Mouse (Mus musculus) erythroblast, embryonic 14.5 days (primary cell): ENCODE measurements around the gene Cd93.

Experiments used
- GATA1 ChIP-seq: IDR thresholded peaks from 2 replicates; pipeline ENCODE4 v1.6.1; 2012; ENCODE audit warnings: low read length, inconsistent platforms, mixed read lengths
- TAL1 ChIP-seq: IDR thresholded peaks from 3 replicates; pipeline ENCODE4 v1.6.1; 2012; ENCODE audit warnings: low read length, inconsistent platforms, mixed read lengths

DNA sequence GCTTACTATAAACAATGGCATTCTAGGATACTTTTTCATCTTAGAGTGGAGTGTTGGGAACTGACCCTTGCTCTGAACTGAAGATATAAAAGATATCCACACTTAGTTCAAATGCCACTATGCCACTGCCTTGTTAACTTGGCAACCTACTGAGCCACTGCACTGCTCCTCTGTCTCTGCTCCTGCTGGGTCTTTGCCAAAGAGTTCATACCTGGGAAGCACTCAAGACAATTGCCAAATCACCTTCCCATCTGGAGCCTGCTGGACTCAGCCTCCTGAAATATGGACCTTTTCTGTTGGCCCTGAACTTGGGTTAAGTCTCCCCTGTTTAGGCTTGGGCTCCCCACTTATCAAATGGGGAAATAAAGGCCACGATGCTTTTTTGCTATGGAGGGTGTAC is 6.3 kb upstream of the Cd93 start:
- TF ChIP-seq GATA1: no peak
- no peak for TF ChIP-seq TAL1
